Mouse (Mus musculus) left cerebral cortex, adult 11 months (tissue): ENCODE data around the gene Mtus2.
"Not testable (repeated sequence)": the region's sequence is repeated elsewhere in the genome, so short reads cannot be mapped to it uniquely, and the experiment has no call there.

Experiments used
- DNase-seq: peaks from one replicate; pipeline ENCODE4 v3.0.0; 2022; ENCODE audit warnings: low spot score

The Mtus2 gene

GRCm38 (mm10) chr5:148283177-148283576 is 326.1 kb downstream of the Mtus2 start:
- no peak for DNase-seq

GRCm38 (mm10) chr5:148283584-148283983 is 326.5 kb downstream of the Mtus2 start:
- DNase-seq: no peak

- no peak for DNase-seq
Measured at GRCm38 (mm10) chr5:148287529-148287928, 330.4 kb downstream of the Mtus2 start.

- no peak for DNase-seq
Measured at GRCm38 (mm10) chr5:148288804-148289203, 331.7 kb downstream of the Mtus2 start.

- no peak for DNase-seq
Measured at GRCm38 (mm10) chr5:148289951-148290350, 332.8 kb downstream of the Mtus2 start.

GRCm38 (mm10) chr5:148292862-148293261 is 335.7 kb downstream of the Mtus2 start:
- no peak for DNase-seq

- no peak for DNase-seq
Measured at GRCm38 (mm10) chr5:148293346-148293745, 336.2 kb downstream of the Mtus2 start.

GRCm38 (mm10) chr5:148302968-148303367 is 345.8 kb downstream of the Mtus2 start:
- DNase-seq: no peak

- DNase-seq: no peak
Measured at GRCm38 (mm10) chr5:148304112-148304511, 347.0 kb downstream of the Mtus2 start.

- no peak for DNase-seq
Measured at GRCm38 (mm10) chr5:148310790-148311189, 353.7 kb downstream of the Mtus2 start.

GRCm38 (mm10) chr5:148312443-148312842 is 355.3 kb downstream of the Mtus2 start:
- no peak for DNase-seq

- no peak for DNase-seq
Measured at GRCm38 (mm10) chr5:148314931-148315330, 357.8 kb downstream of the Mtus2 start.

GRCm38 (mm10) chr5:148325317-148325885 is 368.3 kb downstream of the Mtus2 start:
- peak; percentile 24 for DNase-seq

- DNase-seq: not testable (repeated sequence)
Measured at GRCm38 (mm10) chr5:148326295-148326694, 369.2 kb downstream of the Mtus2 start.

- no peak for DNase-seq
Measured at GRCm38 (mm10) chr5:148328982-148329381, 371.9 kb downstream of the Mtus2 start.

- no peak for DNase-seq
Measured at GRCm38 (mm10) chr5:148331229-148331776, 374.2 kb downstream of the Mtus2 start.

GRCm38 (mm10) chr5:148331926-148332621 is 375.0 kb downstream of the Mtus2 start:
- DNase-seq: no peak

- DNase-seq: peak; percentile 51
Measured at GRCm38 (mm10) chr5:148332622-148332974, 375.5 kb downstream of the Mtus2 start.

- no peak for DNase-seq
Measured at GRCm38 (mm10) chr5:148339126-148339525, 382.0 kb downstream of the Mtus2 start.

GRCm38 (mm10) chr5:148342061-148342741 is 385.1 kb downstream of the Mtus2 start:
- DNase-seq: peak; percentile 34

GRCm38 (mm10) chr5:148344374-148344773 is 387.3 kb downstream of the Mtus2 start:
- no peak for DNase-seq

- no peak for DNase-seq
Measured at GRCm38 (mm10) chr5:148346543-148346942, 389.4 kb downstream of the Mtus2 start.

- no peak for DNase-seq
Measured at GRCm38 (mm10) chr5:148348153-148348552, 391.0 kb downstream of the Mtus2 start.
